ENCODE assay signal across 21 mouse cellular contexts in the genomic region with DNA sequence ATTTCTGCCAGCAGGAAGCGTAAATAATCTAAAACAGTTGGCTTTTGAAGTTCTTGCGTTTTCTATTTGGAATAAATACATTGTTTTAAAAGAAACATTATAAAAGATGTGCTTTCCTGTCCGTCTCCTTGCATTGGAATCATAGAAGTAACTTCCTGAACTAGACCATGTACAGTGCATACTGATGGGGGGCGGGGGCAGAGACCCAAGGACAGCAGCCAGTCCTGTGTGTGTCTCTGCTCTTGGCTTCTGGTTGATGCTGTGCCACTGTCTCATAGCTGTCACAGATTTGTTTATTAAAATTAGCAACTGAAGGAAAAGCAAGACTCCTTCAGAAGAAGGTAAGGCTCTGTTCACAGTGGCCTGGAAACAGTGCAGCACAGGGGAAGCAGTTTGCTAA. TPM values are rescaled to one million over a fixed set of nuclear protein-coding genes. Genes with fewer than 3 reads are reported as not detected.
DNase-seq lines count a peak whose midpoint lies in the region; ATAC-seq and TF ChIP-seq lines count a peak whose summit lies in the region.
"Had no signal": no experiment of that assay in that cellular context is flagged by ENCODE, and none has a peak within 500 bp of the region (broad histone marks: within the 10 kb centered on the region; RNA-seq: fewer than 3 reads in every experiment).

No protein-coding gene starts in this region.

- no peak for TF ChIP-seq CTCF in gastrocnemius, adult 2 months (IDR thresholded peaks at IDR 0.05)
- no peak for TF ChIP-seq CTCF in liver, postnatal 0 days (IDR thresholded peaks at IDR 0.05; ENCODE audit: low read depth)
- no peak for TF ChIP-seq CTCF in CH12.LX (conservative IDR thresholded peaks at IDR 0.05 in 1 of 2, IDR thresholded peaks at IDR 0.05 in 1 of 2; ENCODE audit: low read depth in 2 of 2, low read length in 2 of 2)

- no peak overlapping the region for H3K4me3 ChIP-seq in gastrocnemius, adult 2 months
- H3K4me3 ChIP-seq in liver, postnatal 0 days (ENCODE audit: low read depth, low read length): no peak overlapping the region
- no peak overlapping the region for H3K4me3 ChIP-seq in CH12.LX (replicated peaks in 1 of 3; ENCODE audit: low read depth in 2 of 3, low read length in 2 of 3, poor library complexity in 1 of 3)
- H3K4me3 ChIP-seq: embryonic facial prominence, embryonic 10.5 days; embryonic facial prominence, embryonic 12.5 days; forebrain, embryonic 13.5 days; forebrain, embryonic 15.5 days had no signal

- intact Hi-C loops in gastrocnemius, adult 2 months (cut with DNase I): no loop called here

- no peak for DNase-seq in gastrocnemius, adult 2 months
- no peak for DNase-seq in gastrocnemius, adult 18-20 months (ENCODE audit: low spot score)
- no peak for DNase-seq in liver, postnatal 0 days
- no peak for DNase-seq in liver
- no peak for DNase-seq in CH12.LX (ENCODE audit: extremely low read depth)
- DNase-seq in testis, postnatal 10 days (ENCODE audit: low spot score): no peak
- DNase-seq: adrenal gland, adult 8-10 months; adrenal gland, postnatal 14 days; cerebellum, adult 11-12 months; cerebellum, adult 2 months; cerebellum, adult 9-10 months; cerebellum, postnatal 10 days; cerebellum, postnatal 25 days; forebrain, postnatal 0 days had no signal

- no peak for ATAC-seq in liver, postnatal 0 days
- ATAC-seq: activated CD4-positive, CD25-positive, alpha-beta regulatory T cell, adult 4 months; forebrain, embryonic 13.5 days; forebrain, embryonic 15.5 days; forebrain, postnatal 0 days; Patski had no signal

- H3K9ac ChIP-seq in liver, postnatal 0 days (replicated peaks): no peak overlapping the region
- no peak overlapping the region for H3K9ac ChIP-seq in CH12.LX (ENCODE audit: insufficient read depth, low read depth)
- H3K9ac ChIP-seq: embryonic facial prominence, embryonic 12.5 days; forebrain, embryonic 13.5 days; forebrain, embryonic 15.5 days; forebrain, postnatal 0 days had no signal

- 73% methylated on average over 4 of the region's 4 CpGs for WGBS in liver, postnatal 0 days (ENCODE audit: insufficient replicate concordance)

- no peaks in the 10 kb centered on the region for H3K9me3 ChIP-seq in liver, postnatal 0 days (ENCODE audit: low read length)
- H3K9me3 ChIP-seq in CH12.LX (replicated peaks; ENCODE audit: low read length): no peaks in the 10 kb centered on the region
- H3K9me3 ChIP-seq: embryonic facial prominence, embryonic 10.5 days; embryonic facial prominence, embryonic 12.5 days; forebrain, embryonic 13.5 days; forebrain, embryonic 15.5 days; G1E had no signal

- TF ChIP-seq RAD21 in CH12.LX (IDR thresholded peaks at IDR 0.05; ENCODE audit: low read depth, low read length): no peak

- dilution Hi-C loops in CH12.LX (cut with MboI; ENCODE audit: extremely low pct_ligation_motif_present, extremely low pct_unique_long_range_greater_than_20kb, low sequenced_read_pairs): no loop called here

- H3K4me1 ChIP-seq in liver, postnatal 0 days (ENCODE audit: insufficient read depth): peaks cover 17% of the 10 kb centered on the region
- peaks cover 7 to 37% of the 10 kb centered on the region in 2 experiments for H3K4me1 ChIP-seq in CH12.LX (ENCODE audit: control insufficient read depth in 1 of 2, insufficient read depth in 2 of 2)

- H3K27ac ChIP-seq in gastrocnemius, adult 2 months: peak overlapping the region; percentile 95
- H3K27ac ChIP-seq in liver, postnatal 0 days (ENCODE audit: low read depth): peak overlapping the region; percentile 49; the same call in 1 of the 2 replicates
- H3K27ac ChIP-seq in CH12.LX (ENCODE audit: insufficient read depth, low read depth): no peak overlapping the region
- H3K27ac ChIP-seq: embryonic facial prominence, embryonic 10.5 days; embryonic facial prominence, embryonic 12.5 days; forebrain, embryonic 13.5 days; forebrain, embryonic 15.5 days had no signal

- H3K27me3 ChIP-seq in liver, postnatal 0 days (ENCODE audit: insufficient read depth, low read length): no peaks in the 10 kb centered on the region
- no peaks in the 10 kb centered on the region for H3K27me3 ChIP-seq in CH12.LX (replicated peaks)
- H3K27me3 ChIP-seq: embryonic facial prominence, embryonic 12.5 days; forebrain, embryonic 13.5 days; forebrain, embryonic 15.5 days; Patski had no signal

- no peak for TF ChIP-seq EP300 in liver, postnatal 0 days (IDR thresholded peaks at IDR 0.05; ENCODE audit: low read depth)
- TF ChIP-seq EP300 in CH12.LX (IDR thresholded peaks at IDR 0.05; ENCODE audit: low read length): no peak

- H3K79me2 ChIP-seq in CH12.LX (replicated peaks; ENCODE audit: control insufficient read depth, extremely low read depth, insufficient read depth, poor library complexity, severe bottlenecking): peaks cover 4% of the 10 kb centered on the region

- no peak for TF ChIP-seq POLR2A in CH12.LX (IDR thresholded peaks at IDR 0.05; ENCODE audit: low read depth, low read length)

- in situ Hi-C loops in CH12.LX (cut with MboI; ENCODE audit: low pct_ligation_motif_present, low pct_unique_long_range_greater_than_20kb, low sequenced_read_pairs): no loop called here

- H3K4me2 ChIP-seq in liver, postnatal 0 days (ENCODE audit: low read depth, low read length): no peak overlapping the region
- H3K4me2 ChIP-seq in CH12.LX (ENCODE audit: insufficient read depth, low read depth, poor library complexity, severe bottlenecking): no peak overlapping the region
- H3K4me2 ChIP-seq: embryonic facial prominence, embryonic 12.5 days; forebrain, embryonic 13.5 days; forebrain, embryonic 15.5 days had no signal

- no peaks in the 10 kb centered on the region for H3K36me3 ChIP-seq in liver, postnatal 0 days (replicated peaks; ENCODE audit: insufficient read depth, low read length)
- H3K36me3 ChIP-seq in CH12.LX (replicated peaks in 1 of 2; ENCODE audit: control insufficient read depth in 1 of 2, insufficient read depth in 1 of 2, low read length in 1 of 2): peaks cover 0 to 5% of the 10 kb centered on the region in 2 experiments
- H3K36me3 ChIP-seq: embryonic facial prominence, embryonic 10.5 days; embryonic facial prominence, embryonic 12.5 days; forebrain, embryonic 15.5 days; G1E had no signal

TF ChIP-seq in CH12.LX, 34 proteins besides CTCF, POLR2A, EP300 and RAD21:
- TF ChIP-seq ELF1 (IDR thresholded peaks at IDR 0.05; ENCODE audit: low read depth, low read length): 0 out of 2 replicates have a peak, but pooled peaks have one; percentile 52
- no peak for TF ChIP-seq KAT2A (IDR thresholded peaks at IDR 0.05; ENCODE audit: insufficient replicate concordance, low read length)

RNA-seq across cellular contexts. Expression of gene Fam214a, which starts 20.5 kb away (rescaled TPM):
- 10 to 100 TPM; 21.0 to 29.4 TPM for total RNA-seq in gastrocnemius, adult 2 months (2021)
- 10 to 100 TPM; 24.5 to 30.3 TPM for total RNA-seq in gastrocnemius, adult 18-20 months (2021)
- 4.8 and 6.4 TPM in 2 replicates for polyA plus RNA-seq in liver, postnatal 0 days (2015; fragmentation: Nextera tagmentation; extraction: Ambion mirVana)
- total RNA-seq in CH12.LX (2012; rRNA removed) (8.3 and 8.6 TPM in 2 replicates), CH12.LX (2014; rRNA removed) (4.6 and 6.2 TPM in 2 replicates)
- 7.0 and 7.7 TPM in 2 replicates for polyA plus RNA-seq in CH12.LX (2012; ENCODE audit: insufficient read length, low read depth)
